Mouse (Mus musculus): ENCODE data around the gene Syt7. TPM values are rescaled to one million over a fixed set of nuclear protein-coding genes. Genes with fewer than 3 reads are reported as not detected.
A peak's percentile ranks its signal among the peaks of the same experiment; 100 is the strongest.

Syt7 gene
- polyA plus RNA-seq, 1 experiment from 2014 or later, result 13.6 TPM

DNA sequence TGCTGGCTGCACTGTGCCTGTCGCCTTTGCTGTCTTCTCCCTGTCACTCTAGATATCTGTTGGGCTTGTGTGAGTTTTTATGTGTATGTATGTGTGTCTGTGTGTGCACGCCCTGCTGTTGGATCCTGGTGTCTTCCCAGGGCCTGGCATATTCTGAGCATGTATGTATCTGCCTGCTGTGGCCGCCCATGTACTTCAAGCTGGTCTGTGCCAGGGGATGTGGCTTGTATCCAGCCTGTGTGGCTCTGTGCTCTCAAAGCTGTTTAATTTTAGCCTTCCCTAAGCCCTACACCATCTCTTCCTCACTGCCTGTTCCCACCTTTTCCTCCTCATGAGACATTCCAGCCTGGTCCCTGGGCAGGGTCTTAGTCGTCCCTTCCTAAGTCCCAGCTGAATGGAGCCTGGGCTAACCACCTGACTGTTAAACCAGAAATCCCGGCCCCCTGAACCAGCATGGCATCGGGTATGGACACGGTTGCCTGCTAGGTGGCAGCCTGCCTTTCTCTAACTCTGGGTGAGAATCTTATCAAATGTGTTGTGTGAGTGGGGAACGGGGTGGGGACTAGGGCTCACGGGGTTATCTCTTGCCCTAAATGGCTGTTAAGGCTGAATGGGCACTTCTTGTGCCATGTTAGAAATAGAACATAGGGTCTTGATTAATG lies 45.1 kb downstream of the Syt7 start:
- Histone ChIP-seq H3K4me2 (ENCODE audit: low read length) (no peak overlapping the region), H3K27me3 (ENCODE audit: control insufficient read depth, insufficient read depth, low read depth, low read length) (no peaks in the 10 kb centered on the region), H3K4me3 (ENCODE audit: low read depth, low read length) (no peak overlapping the region), H3K36me3 (ENCODE audit: control insufficient read depth, insufficient read depth, low read length) (peaks cover 2% of the 10 kb centered on the region; the same call in 1 of the 2 replicates), H3K27ac (ENCODE audit: low read length) (no peak overlapping the region), H3K9me3 (replicated peaks; ENCODE audit: control insufficient read depth, low read length, poor library complexity, severe bottlenecking) (no peaks in the 10 kb centered on the region), H3K9ac (ENCODE audit: low read depth, low read length) (no peak overlapping the region), H3K4me1 (ENCODE audit: control insufficient read depth, insufficient read depth, low read length) (0 out of 2 replicates have a peak, but pooled peaks cover 3% of the 10 kb centered on the region)
- no peak for ATAC-seq
- 62% methylated on average over 9 of the region's 9 CpGs for WGBS

DNA sequence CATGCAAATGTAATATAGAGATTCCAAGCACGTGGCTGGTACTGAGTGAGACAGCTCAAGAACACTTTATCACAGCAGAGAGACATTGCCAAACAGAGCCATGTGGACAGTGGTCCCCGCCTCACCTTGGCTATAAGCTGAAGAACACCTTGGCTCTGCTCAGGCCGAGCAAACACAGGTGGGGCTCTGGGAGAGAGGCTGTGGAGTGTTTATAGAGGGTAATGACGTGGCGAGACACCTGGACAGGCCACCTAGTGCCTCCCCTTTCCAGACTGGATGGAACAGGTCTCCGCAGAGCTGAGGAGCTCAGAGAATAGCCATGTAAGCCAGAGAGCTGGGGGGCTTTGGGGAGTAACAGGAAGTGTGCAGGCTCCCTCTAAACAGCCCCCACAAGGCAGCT lies 46.0 kb downstream of the Syt7 start:
- H3K27me3 ChIP-seq (ENCODE audit: control insufficient read depth, insufficient read depth, low read depth, low read length), result no peaks in the 10 kb centered on the region
- WGBS, result 74% methylated on average over 6 of the region's 6 CpGs

DNA sequence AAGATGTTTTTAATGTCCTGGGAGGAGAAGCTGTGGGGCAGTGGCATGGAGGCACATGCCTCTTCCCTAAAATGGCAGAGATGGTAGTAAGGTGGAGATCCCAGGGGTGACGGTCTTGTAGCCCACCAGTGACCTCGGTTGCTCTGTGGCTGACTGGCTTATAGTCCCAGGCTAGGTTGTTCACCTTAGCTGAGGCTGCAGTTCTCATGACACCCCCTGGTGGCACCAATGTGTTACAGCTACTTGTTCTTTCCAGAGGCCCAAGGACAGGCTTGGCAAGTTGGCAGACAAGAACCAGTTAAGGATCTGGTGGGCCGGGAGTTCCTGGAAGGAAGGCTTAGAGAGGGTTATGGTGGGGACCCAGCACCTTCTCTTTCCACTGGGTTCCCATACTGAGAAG lies 47.0 kb downstream of the Syt7 start:
- Histone ChIP-seq H3K36me3 (ENCODE audit: control insufficient read depth, insufficient read depth, low read length) (peaks cover 4% of the 10 kb centered on the region; the same call in 1 of the 2 replicates), H3K4me2 (ENCODE audit: low read length) (no peak overlapping the region), H3K4me1 (ENCODE audit: control insufficient read depth, insufficient read depth, low read length) (0 out of 2 replicates have a peak, but pooled peaks cover 3% of the 10 kb centered on the region), H3K9me3 (replicated peaks; ENCODE audit: control insufficient read depth, low read length, poor library complexity, severe bottlenecking) (no peaks in the 10 kb centered on the region), H3K9ac (ENCODE audit: low read depth, low read length) (no peak overlapping the region), H3K4me3 (ENCODE audit: low read depth, low read length) (no peak overlapping the region), H3K27ac (ENCODE audit: low read length) (no peak overlapping the region), H3K27me3 (ENCODE audit: control insufficient read depth, insufficient read depth, low read depth, low read length) (no peaks in the 10 kb centered on the region)
- peak; percentile 15; the same call in 1 of the 2 replicates for ATAC-seq
- 42% methylated on average over 3 of the region's 3 CpGs for WGBS

More for the DNA sequence above, 46.0 kb downstream of the Syt7 start:
- ATAC-seq, result no peak
- H3K9me3 ChIP-seq (replicated peaks; ENCODE audit: control insufficient read depth, low read length, poor library complexity, severe bottlenecking), result no peaks in the 10 kb centered on the region
- no peak overlapping the region for H3K27ac ChIP-seq (ENCODE audit: low read length)
- H3K4me3 ChIP-seq (ENCODE audit: low read depth, low read length), result no peak overlapping the region
- H3K36me3 ChIP-seq (ENCODE audit: control insufficient read depth, insufficient read depth, low read length), result peaks cover 2% of the 10 kb centered on the region; the same call in 1 of the 2 replicates
- H3K4me2 ChIP-seq (ENCODE audit: low read length), result no peak overlapping the region
- H3K4me1 ChIP-seq (ENCODE audit: control insufficient read depth, insufficient read depth, low read length), result 0 out of 2 replicates have a peak, but pooled peaks cover 3% of the 10 kb centered on the region
- no peak overlapping the region for H3K9ac ChIP-seq (ENCODE audit: low read depth, low read length)

DNA sequence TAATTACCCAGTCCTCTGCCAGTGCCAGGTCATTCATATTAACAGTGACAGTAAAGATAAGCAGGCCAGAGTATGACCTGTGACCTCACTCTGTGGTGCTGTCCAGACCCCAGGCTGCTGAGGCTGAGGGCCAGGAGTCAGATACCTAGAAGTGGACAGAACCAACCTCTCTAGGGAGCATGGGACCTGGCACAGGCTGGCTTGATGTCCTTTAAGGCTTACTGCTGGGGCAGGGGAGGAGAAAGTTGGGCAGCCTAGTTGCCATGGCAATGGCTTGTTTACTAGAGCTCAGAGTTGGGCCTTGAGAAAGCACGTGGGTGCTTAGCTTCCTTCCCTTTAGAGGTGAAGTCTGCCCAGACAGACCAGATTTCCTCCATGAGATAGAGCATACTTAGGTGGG lies 47.8 kb downstream of the Syt7 start:
- no peak overlapping the region for H3K9ac ChIP-seq (ENCODE audit: low read depth, low read length)
- 47% methylated on average over 1 of the region's 1 CpGs for WGBS
- H3K9me3 ChIP-seq (replicated peaks; ENCODE audit: control insufficient read depth, low read length, poor library complexity, severe bottlenecking), result no peaks in the 10 kb centered on the region
- H3K36me3 ChIP-seq (ENCODE audit: control insufficient read depth, insufficient read depth, low read length), result peaks cover 4% of the 10 kb centered on the region; the same call in 1 of the 2 replicates
- H3K27me3 ChIP-seq (ENCODE audit: control insufficient read depth, insufficient read depth, low read depth, low read length), result no peaks in the 10 kb centered on the region
- H3K4me1 ChIP-seq (ENCODE audit: control insufficient read depth, insufficient read depth, low read length), result 0 out of 2 replicates have a peak, but pooled peaks cover 3% of the 10 kb centered on the region
- no peak overlapping the region for H3K27ac ChIP-seq (ENCODE audit: low read length)
- H3K4me2 ChIP-seq (ENCODE audit: low read length), result no peak overlapping the region
- peak; percentile 40; the same call in 1 of the 2 replicates for ATAC-seq
- H3K4me3 ChIP-seq (ENCODE audit: low read depth, low read length), result no peak overlapping the region

DNA sequence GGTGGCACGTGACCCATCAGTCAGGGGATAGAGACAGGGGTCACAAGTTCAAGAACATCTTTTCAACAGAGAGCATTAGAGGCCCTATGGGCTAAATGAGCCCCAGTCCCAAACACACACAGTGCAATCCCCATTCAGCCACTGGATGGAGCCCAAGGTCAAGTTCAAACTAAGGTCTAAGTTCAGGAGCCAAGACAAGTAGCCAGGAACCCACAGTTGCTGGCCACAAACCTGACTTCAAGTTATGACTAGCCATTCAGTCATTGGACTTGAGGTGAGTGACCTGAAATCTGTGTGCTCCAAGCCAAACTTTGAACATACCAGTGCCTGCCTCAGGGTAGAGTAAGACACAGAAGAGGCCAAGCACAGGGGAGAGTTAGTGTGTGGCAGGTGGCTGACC lies 48.6 kb downstream of the Syt7 start:
- H3K9ac ChIP-seq (ENCODE audit: low read depth, low read length), result no peak overlapping the region
- H3K4me3 ChIP-seq (ENCODE audit: low read depth, low read length), result no peak overlapping the region
- 70% methylated on average over 1 of the region's 1 CpGs for WGBS
- no peaks in the 10 kb centered on the region for H3K27me3 ChIP-seq (ENCODE audit: control insufficient read depth, insufficient read depth, low read depth, low read length)
- H3K4me1 ChIP-seq (ENCODE audit: control insufficient read depth, insufficient read depth, low read length), result 0 out of 2 replicates have a peak, but pooled peaks cover 3% of the 10 kb centered on the region
- ATAC-seq, result no peak
- H3K4me2 ChIP-seq (ENCODE audit: low read length), result no peak overlapping the region
- H3K9me3 ChIP-seq (replicated peaks; ENCODE audit: control insufficient read depth, low read length, poor library complexity, severe bottlenecking), result no peaks in the 10 kb centered on the region
- peaks cover 4% of the 10 kb centered on the region; the same call in 1 of the 2 replicates for H3K36me3 ChIP-seq (ENCODE audit: control insufficient read depth, insufficient read depth, low read length)
- H3K27ac ChIP-seq (ENCODE audit: low read length), result no peak overlapping the region

DNA sequence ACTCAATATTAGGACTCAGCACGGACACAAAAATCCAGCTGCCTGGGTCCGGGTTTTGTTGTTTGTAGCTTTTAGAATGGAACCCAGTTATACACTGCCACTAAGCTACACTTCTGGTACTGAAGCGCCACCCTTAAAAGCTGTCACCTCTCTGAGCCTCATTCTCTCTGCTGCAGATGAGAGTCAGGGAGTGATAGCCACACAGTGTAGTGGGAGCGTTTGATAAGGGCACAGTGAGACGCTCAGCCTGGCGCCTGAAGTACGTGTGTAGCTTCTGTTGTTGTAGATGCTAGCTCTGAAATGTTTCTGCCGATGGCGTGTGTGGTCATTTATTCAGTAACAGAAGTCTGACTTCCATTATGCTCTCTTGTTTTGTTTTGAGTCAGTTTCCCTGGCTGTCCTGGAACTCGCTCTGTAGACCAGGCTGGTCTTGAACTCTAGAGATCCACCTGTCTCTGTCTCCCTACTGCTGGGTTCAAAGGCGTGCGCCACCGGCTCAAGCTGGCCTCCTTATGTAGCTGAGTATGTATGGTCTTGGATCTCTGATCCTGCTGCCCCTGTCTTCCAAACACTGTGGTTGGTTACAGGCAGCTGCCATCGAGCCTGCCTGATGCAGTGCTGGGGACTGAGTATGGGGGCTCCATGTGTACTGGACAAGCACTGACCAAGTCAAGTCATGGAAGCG lies 55.9 kb downstream of the Syt7 start:
- WGBS, result 94% methylated on average over 15 of the region's 15 CpGs
- H3K9ac ChIP-seq (ENCODE audit: low read depth, low read length), result no peak overlapping the region
- H3K27me3 ChIP-seq (ENCODE audit: control insufficient read depth, insufficient read depth, low read depth, low read length), result no peaks in the 10 kb centered on the region
- H3K27ac ChIP-seq (ENCODE audit: low read length), result no peak overlapping the region
- H3K4me2 ChIP-seq (ENCODE audit: low read length), result no peak overlapping the region
- H3K9me3 ChIP-seq (replicated peaks; ENCODE audit: control insufficient read depth, low read length, poor library complexity, severe bottlenecking), result no peaks in the 10 kb centered on the region
- peaks cover 27% of the 10 kb centered on the region for H3K36me3 ChIP-seq (ENCODE audit: control insufficient read depth, insufficient read depth, low read length)
- no peak overlapping the region for H3K4me3 ChIP-seq (ENCODE audit: low read depth, low read length)
- no peak for ATAC-seq
- H3K4me1 ChIP-seq (ENCODE audit: control insufficient read depth, insufficient read depth, low read length), result no peaks in the 10 kb centered on the region

DNA sequence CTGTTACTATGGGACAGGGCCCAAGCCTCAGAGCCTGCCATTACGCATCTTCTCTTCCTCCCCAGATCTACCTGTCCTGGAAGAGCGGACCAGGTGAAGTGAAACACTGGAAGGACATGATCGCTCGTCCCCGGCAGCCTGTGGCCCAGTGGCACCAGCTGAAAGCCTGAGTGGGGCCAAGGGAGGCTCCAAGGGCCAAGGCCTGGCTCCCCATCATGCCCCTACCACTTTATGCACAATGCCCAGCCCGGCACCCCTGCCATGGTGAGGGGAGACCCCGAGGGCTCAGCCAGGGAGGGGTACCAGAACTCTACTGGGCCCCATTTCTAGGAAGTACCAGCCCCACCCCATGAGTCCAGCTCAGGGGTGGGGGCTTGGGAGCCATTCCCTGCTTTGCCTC lies 59.4 kb downstream of the Syt7 start:
- Histone ChIP-seq H3K9ac (ENCODE audit: low read depth, low read length) (no peak overlapping the region), H3K27ac (ENCODE audit: low read length) (no peak overlapping the region), H3K36me3 (ENCODE audit: control insufficient read depth, insufficient read depth, low read length) (peaks cover 22% of the 10 kb centered on the region), H3K4me2 (ENCODE audit: low read length) (no peak overlapping the region), H3K27me3 (ENCODE audit: control insufficient read depth, insufficient read depth, low read depth, low read length) (no peaks in the 10 kb centered on the region), H3K9me3 (replicated peaks; ENCODE audit: control insufficient read depth, low read length, poor library complexity, severe bottlenecking) (no peaks in the 10 kb centered on the region), H3K4me3 (ENCODE audit: low read depth, low read length) (no peak overlapping the region), H3K4me1 (ENCODE audit: control insufficient read depth, insufficient read depth, low read length) (no peaks in the 10 kb centered on the region)
- ATAC-seq, result no peak
- 96% methylated on average over 7 of the region's 7 CpGs for WGBS

DNA sequence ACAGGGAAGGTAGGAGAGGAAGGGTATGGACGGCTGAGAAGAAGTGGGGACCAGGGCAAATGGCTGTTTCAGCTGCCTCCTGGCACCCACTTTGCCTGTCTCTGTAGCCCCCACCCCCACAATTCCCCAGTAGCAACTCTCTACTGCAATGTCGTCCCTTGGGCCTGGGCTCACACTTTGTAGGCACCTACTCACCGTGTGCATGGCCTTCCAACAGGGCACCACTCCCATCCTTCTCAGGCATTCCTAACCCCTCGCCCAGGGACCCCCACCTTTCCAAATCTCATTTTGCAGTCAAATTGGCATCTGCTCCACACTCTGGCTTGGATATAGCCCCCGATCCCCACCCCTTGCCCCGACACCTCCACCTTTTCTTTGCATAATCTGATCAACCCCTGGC lies 60.3 kb downstream of the Syt7 start:
- Histone ChIP-seq H3K4me2 (ENCODE audit: low read length) (no peak overlapping the region), H3K27me3 (ENCODE audit: control insufficient read depth, insufficient read depth, low read depth, low read length) (no peaks in the 10 kb centered on the region), H3K4me3 (ENCODE audit: low read depth, low read length) (no peak overlapping the region), H3K27ac (ENCODE audit: low read length) (no peak overlapping the region), H3K36me3 (ENCODE audit: control insufficient read depth, insufficient read depth, low read length) (peaks cover 16% of the 10 kb centered on the region), H3K9me3 (replicated peaks; ENCODE audit: control insufficient read depth, low read length, poor library complexity, severe bottlenecking) (no peaks in the 10 kb centered on the region), H3K4me1 (ENCODE audit: control insufficient read depth, insufficient read depth, low read length) (no peaks in the 10 kb centered on the region), H3K9ac (ENCODE audit: low read depth, low read length) (no peak overlapping the region)
- WGBS, result 55% methylated on average over 6 of the region's 6 CpGs
- ATAC-seq, result peak; percentile 36; the same call in 1 of the 2 replicates

DNA sequence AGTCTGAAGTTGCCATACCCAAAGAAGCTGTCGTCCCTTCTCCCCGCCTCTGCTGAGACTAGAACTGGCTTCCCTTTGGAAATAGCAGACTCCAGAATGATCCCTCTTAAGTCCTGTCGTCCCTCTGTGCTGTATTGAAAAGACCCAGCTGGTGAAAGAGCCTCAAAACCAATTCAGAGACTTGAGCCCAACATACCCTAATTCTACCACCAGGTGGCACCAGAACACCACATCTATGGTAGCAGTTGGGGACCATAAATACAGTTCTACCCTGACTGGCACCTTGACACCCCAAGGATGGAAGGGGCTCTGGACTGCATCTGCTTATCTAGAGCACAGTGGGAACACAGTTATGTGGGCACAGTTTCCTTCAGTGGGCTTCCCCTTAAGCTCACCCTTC lies 60.8 kb downstream of the Syt7 start:
- H3K9ac ChIP-seq (ENCODE audit: low read depth, low read length), result no peak overlapping the region
- WGBS, result 6% methylated on average over 3 of the region's 3 CpGs
- peaks cover 11% of the 10 kb centered on the region for H3K36me3 ChIP-seq (ENCODE audit: control insufficient read depth, insufficient read depth, low read length)
- no peak overlapping the region for H3K27ac ChIP-seq (ENCODE audit: low read length)
- no peak overlapping the region for H3K4me2 ChIP-seq (ENCODE audit: low read length)
- peak; percentile 67 for ATAC-seq
- H3K4me1 ChIP-seq (ENCODE audit: control insufficient read depth, insufficient read depth, low read length), result peaks cover under 1% of the 10 kb centered on the region; the same call in 1 of the 2 replicates
- no peak overlapping the region for H3K4me3 ChIP-seq (ENCODE audit: low read depth, low read length)
- H3K9me3 ChIP-seq (replicated peaks; ENCODE audit: control insufficient read depth, low read length, poor library complexity, severe bottlenecking), result no peaks in the 10 kb centered on the region
- H3K27me3 ChIP-seq (ENCODE audit: control insufficient read depth, insufficient read depth, low read depth, low read length), result peaks cover under 1% of the 10 kb centered on the region; the same call in 1 of the 2 replicates

Data from midbrain, embryonic 16.5 days (tissue).